Mouse (Mus musculus) liver, adult 2 months (tissue): ENCODE measurements at regions not wholly inside any gene's neighbourhood (a gene's known extent, or its start where the extent isn't known, plus 50 kb on each side); places are given as distances from the start of the nearest gene placed in this dataset.

ENCODE experiments used
- DNase-seq: peaks from one replicate; pipeline ENCODE4 v3.0.0-alpha.2; 2011; ENCODE audit warnings: low read depth, low spot score; ENCODE audit errors: extremely low read depth
- H3K27ac ChIP-seq: fragments of 200-500 bp; replicated peaks from 2 replicates; pipeline ENCODE4 v1.5.1; 2012; ENCODE audit warnings: low read depth, mild to moderate bottlenecking, control low read depth, inconsistent platforms, low read length; ENCODE audit not compliant: insufficient read depth
- H3K27me3 ChIP-seq: fragments of 200-500 bp; 2 replicates; pipeline ENCODE4 v1.6.1; 2012; ENCODE audit warnings: mild to moderate bottlenecking, moderate library complexity, low read length, inconsistent platforms; ENCODE audit not compliant: control insufficient read depth, insufficient read depth
- H3K36me3 ChIP-seq: fragments of 200-500 bp; 2 replicates; pipeline ENCODE4 v1.6.1; 2012; ENCODE audit warnings: low read length, inconsistent platforms; ENCODE audit not compliant: control insufficient read depth, insufficient read depth
- H3K4me1 ChIP-seq: fragments of 200-500 bp; 2 replicates; pipeline ENCODE4 v1.6.1; 2011; ENCODE audit warnings: low read length; ENCODE audit not compliant: control insufficient read depth, insufficient read depth
- H3K4me3 ChIP-seq: fragments of 200-500 bp; 2 replicates; pipeline ENCODE4 v1.5.1; 2011; ENCODE audit warnings: low read depth, mild to moderate bottlenecking, control low read depth, low read length, moderate library complexity; ENCODE audit not compliant: insufficient read depth
- H3K79me2 ChIP-seq: fragments of 200-500 bp; 2 replicates; pipeline ENCODE4 v1.6.1; 2012; ENCODE audit warnings: inconsistent platforms, mild to moderate bottlenecking, low read length, moderate library complexity; ENCODE audit not compliant: control insufficient read depth, insufficient read depth
- H3K9ac ChIP-seq: fragments of 200-500 bp; 2 replicates; pipeline ENCODE4 v1.6.1; 2012; ENCODE audit warnings: low read depth, mild to moderate bottlenecking, control low read depth, inconsistent platforms, low read length
- CTCF ChIP-seq: fragments of 200-500 bp; IDR thresholded peaks from 2 replicates; pipeline ENCODE4 v1.5.1; 2011; ENCODE audit warnings: low read depth, low read length, control low read depth
- POLR2A ChIP-seq: fragments of 200-500 bp; IDR thresholded peaks from 2 replicates; pipeline ENCODE4 v1.6.1; 2011; ENCODE audit warnings: low read length, control low read depth; ENCODE audit not compliant: insufficient read depth; ENCODE audit errors: extremely low read depth
- WGBS: fragments of 180-500 bp; shearing (Covaris S2); methylation state at CpG from one replicate; pipeline ENCODE4 v1.1.7; 2018; 5-methylcytosine and 5-hydroxymethylcytosine counted together

DNA sequence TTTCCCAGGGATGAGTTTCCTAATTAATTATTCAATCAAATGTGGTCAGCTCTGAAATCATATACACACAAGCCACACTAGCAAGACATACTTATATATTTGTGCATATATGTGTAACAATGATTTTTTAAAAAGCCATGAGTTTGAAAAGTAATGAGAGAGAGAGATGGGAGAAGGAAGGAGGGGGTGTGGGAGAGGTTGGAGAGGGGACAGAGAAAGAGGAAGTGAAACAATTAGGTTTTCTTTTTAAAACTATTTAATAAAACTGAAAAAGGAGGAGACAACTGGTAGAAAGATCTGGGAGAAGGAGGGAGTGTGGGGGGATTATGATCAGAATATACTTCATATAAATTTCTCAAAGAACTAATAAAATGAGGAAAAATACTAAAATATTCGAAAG is 155.7 kb upstream of the Fmo9 start:
- 33% methylated on average over 1 of the region's 1 CpGs for WGBS
- no peak for TF ChIP-seq CTCF
- no peak for TF ChIP-seq POLR2A
- H3K36me3 ChIP-seq = no peaks in the 10 kb centered on the region
- no peak overlapping the region for H3K4me3 ChIP-seq
- H3K27ac ChIP-seq = no peak overlapping the region
- no peak for DNase-seq
- H3K79me2 ChIP-seq = no peaks in the 10 kb centered on the region
- no peaks in the 10 kb centered on the region for H3K27me3 ChIP-seq
- no peaks in the 10 kb centered on the region for H3K4me1 ChIP-seq
- H3K9ac ChIP-seq = no peak overlapping the region

- no peak for DNase-seq
- no peak overlapping the region for H3K9ac ChIP-seq
- no peak overlapping the region for H3K27ac ChIP-seq
- no peak for TF ChIP-seq CTCF
- no peak for TF ChIP-seq POLR2A
- no peaks in the 10 kb centered on the region for H3K79me2 ChIP-seq
- H3K4me1 ChIP-seq = no peaks in the 10 kb centered on the region
- no peaks in the 10 kb centered on the region for H3K36me3 ChIP-seq
- H3K4me3 ChIP-seq = no peak overlapping the region
- no peaks in the 10 kb centered on the region for H3K27me3 ChIP-seq
- WGBS = 55% methylated on average over 7 of the region's 7 CpGs
Measured at GRCm38 (mm10) chr1:166839833-166840232, 158.2 kb upstream of the Fmo9 start.

GRCm38 (mm10) chr1:166843397-166843877 is 157.8 kb upstream of the Fam78b start:
- H3K79me2 ChIP-seq = no peaks in the 10 kb centered on the region
- peak; percentile 2 for DNase-seq
- no peaks in the 10 kb centered on the region for H3K36me3 ChIP-seq
- no peak overlapping the region for H3K27ac ChIP-seq
- H3K4me1 ChIP-seq = no peaks in the 10 kb centered on the region
- 5% methylated on average over 11 of the region's 11 CpGs for WGBS
- H3K4me3 ChIP-seq = no peak overlapping the region
- no peaks in the 10 kb centered on the region for H3K27me3 ChIP-seq
- TF ChIP-seq CTCF = no peak
- no peak overlapping the region for H3K9ac ChIP-seq

DNA sequence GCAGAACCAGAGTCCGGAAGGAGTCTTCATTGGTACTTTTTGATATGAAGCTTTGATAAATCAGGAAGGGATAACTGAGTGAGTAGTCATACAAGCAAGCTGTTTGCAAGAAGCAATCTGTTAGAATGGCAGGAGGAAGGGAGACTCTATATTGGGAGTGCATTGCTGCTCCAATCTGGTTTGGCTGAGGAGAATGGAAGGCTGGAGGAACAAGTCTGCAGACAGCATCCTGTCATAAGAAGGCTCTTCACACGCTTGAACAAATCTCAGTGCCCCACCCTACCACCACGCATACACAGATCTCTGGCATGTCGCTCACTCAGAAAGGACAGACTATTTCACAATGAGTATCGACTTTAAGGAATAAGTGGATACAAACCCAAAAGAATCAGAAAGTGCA is 154.7 kb upstream of the Fam78b start:
- TF ChIP-seq POLR2A (no peak), CTCF (no peak)
- DNase-seq = no peak
- WGBS = 86% methylated on average over 5 of the region's 5 CpGs
- Histone ChIP-seq H3K4me3 (no peak overlapping the region), H3K27me3 (no peaks in the 10 kb centered on the region), H3K9ac (no peak overlapping the region), H3K4me1 (no peaks in the 10 kb centered on the region), H3K79me2 (no peaks in the 10 kb centered on the region), H3K27ac (no peak overlapping the region), H3K36me3 (no peaks in the 10 kb centered on the region)

DNA sequence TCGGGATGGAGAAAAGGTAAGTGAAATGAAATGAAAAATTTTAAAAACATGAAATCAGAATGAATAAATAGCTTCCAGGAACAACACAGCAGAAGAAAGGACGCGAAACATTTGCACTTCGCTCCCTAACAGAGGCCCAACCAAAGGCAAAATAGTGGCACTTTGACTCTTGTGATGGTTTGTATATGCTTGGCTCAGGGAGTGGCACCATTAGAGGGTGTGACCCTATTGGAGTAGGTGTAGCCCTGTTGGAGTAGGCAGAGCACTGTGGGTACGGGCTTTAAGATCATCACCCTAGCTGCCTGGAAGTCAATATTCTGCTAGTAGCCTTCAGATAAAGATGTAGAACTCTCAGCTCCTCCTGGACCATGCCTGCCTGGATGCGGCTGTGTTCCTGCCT is 154.0 kb upstream of the Fam78b start:
- no peak overlapping the region for H3K9ac ChIP-seq
- no peak for DNase-seq
- H3K4me1 ChIP-seq = no peaks in the 10 kb centered on the region
- H3K27me3 ChIP-seq = no peaks in the 10 kb centered on the region
- WGBS = 90% methylated on average over 6 of the region's 6 CpGs
- H3K79me2 ChIP-seq = no peaks in the 10 kb centered on the region
- H3K4me3 ChIP-seq = no peak overlapping the region
- H3K36me3 ChIP-seq = no peaks in the 10 kb centered on the region
- H3K27ac ChIP-seq = no peak overlapping the region
- TF ChIP-seq CTCF (no peak), POLR2A (no peak)

GRCm38 (mm10) chr1:166848015-166848535 is 153.1 kb upstream of the Fam78b start:
- TF ChIP-seq CTCF (no peak), POLR2A (no peak)
- no peak for DNase-seq
- no peaks in the 10 kb centered on the region for H3K79me2 ChIP-seq
- no peaks in the 10 kb centered on the region for H3K4me1 ChIP-seq
- no peaks in the 10 kb centered on the region for H3K36me3 ChIP-seq
- no peak overlapping the region for H3K9ac ChIP-seq
- no peak overlapping the region for H3K4me3 ChIP-seq
- H3K27me3 ChIP-seq = no peaks in the 10 kb centered on the region
- WGBS = 64% methylated on average over 4 of the region's 4 CpGs
- H3K27ac ChIP-seq = no peak overlapping the region
